Mouse (Mus musculus): ENCODE measurements around the gene Slfn5. TPM values are rescaled to one million over a fixed set of nuclear protein-coding genes. Genes with fewer than 3 reads are reported as not detected.

Slfn5 gene
- polyA plus RNA-seq, 1 experiment, result 3.4 TPM

- TF ChIP-seq CTCF (IDR thresholded peaks at IDR 0.05; ENCODE audit: extremely low read depth, insufficient read depth, insufficient read length, insufficient replicate concordance) (no peak), POLR2A (IDR thresholded peaks at IDR 0.05; ENCODE audit: low read depth, low read length) (no peak)
Measured at GRCm38 (mm10) chr11:83013356-83013755, 62.2 kb downstream of the Slfn5 start.

More at GRCm38 (mm10) chr11:83013356-83013755, 62.2 kb downstream of the Slfn5 start:
- no peak overlapping the region for H3K27ac ChIP-seq (ENCODE audit: insufficient read depth, low read length)
- no peak for DNase-seq (ENCODE audit: low read depth in 1 of 2, low spot score in 2 of 2)
- H3K36me3 ChIP-seq (ENCODE audit: control insufficient read depth, insufficient read depth, low read length), result peaks cover 31% of the 10 kb centered on the region
- H3K4me1 ChIP-seq (ENCODE audit: control insufficient read depth, insufficient read depth, insufficient read length), result peaks cover 27% of the 10 kb centered on the region
- no peaks in the 10 kb centered on the region for H3K27me3 ChIP-seq (ENCODE audit: control insufficient read depth, insufficient read depth, low read length)
- WGBS, result 88% methylated on average over 1 of the region's 1 CpGs
- no peak overlapping the region for H3K4me3 ChIP-seq (ENCODE audit: extremely low read depth, insufficient read depth, insufficient read length)

Other genes starting within 250 kb of the Slfn5 start
- gene Cct6b, start 187.0 kb upstream of the Slfn5 start, polyA plus RNA-seq (2012; rRNA removed), result 0.07 and 0.09 TPM in 2 replicates
- 5.1 and 5.7 TPM in 2 replicates for gene Zfp830, start 187.0 kb upstream of the Slfn5 start, polyA plus RNA-seq (2012; rRNA removed)
- 5.9 and 6.4 TPM in 2 replicates for gene Lig3, start 170.2 kb upstream of the Slfn5 start, polyA plus RNA-seq (2012; rRNA removed)
- 12.0 and 13.3 TPM in 2 replicates for gene Rffl, start 80.1 kb upstream of the Slfn5 start, polyA plus RNA-seq (2012; rRNA removed)
- gene Rad51d, start 60.7 kb upstream of the Slfn5 start, polyA plus RNA-seq (2012; rRNA removed), result 10.9 and 11.8 TPM in 2 replicates
- gene Fndc8, start 59.2 kb upstream of the Slfn5 start, polyA plus RNA-seq (2012; rRNA removed), result 0.06 and 0.07 TPM in 2 replicates
- 53.5 and 61.3 TPM in 2 replicates for gene Nle1, start 42.9 kb upstream of the Slfn5 start, polyA plus RNA-seq (2012; rRNA removed)
- 0.31 and 0.82 TPM in 2 replicates for gene Unc45b, start 40.8 kb upstream of the Slfn5 start, polyA plus RNA-seq (2012; rRNA removed)
- 1.5 and 1.6 TPM in 2 replicates for gene Slfn9, start 40.5 kb downstream of the Slfn5 start, polyA plus RNA-seq (2012; rRNA removed)
- gene Slfn8, start 69.5 kb downstream of the Slfn5 start, polyA plus RNA-seq (2012; rRNA removed), result 3.4 and 3.5 TPM in 2 replicates
- gene Slfn2, start 113.8 kb downstream of the Slfn5 start, polyA plus RNA-seq (2012; rRNA removed), result 28.7 and 31.8 TPM in 2 replicates
- 11.2 and 12.1 TPM in 2 replicates for gene Slfn1, start 165.5 kb downstream of the Slfn5 start, polyA plus RNA-seq (2012; rRNA removed)
- 0.86 and 1.0 TPM in 2 replicates for gene Slfn4, start 223.8 kb downstream of the Slfn5 start, polyA plus RNA-seq (2012; rRNA removed)
- gene Slfn3, start 240.0 kb downstream of the Slfn5 start, polyA plus RNA-seq (2012; rRNA removed), result 0.37 and 0.43 TPM in 2 replicates

Measured in spleen, adult 2 months (tissue).